Mouse (Mus musculus) layer of hippocampus, adult 11-12 months (tissue): ENCODE measurements around the gene Pck1.

Experiments
- DNase-seq: peaks from one replicate; pipeline ENCODE4 v3.0.0; 2022; ENCODE audit warnings: low spot score

The Pck1 gene

DNA sequence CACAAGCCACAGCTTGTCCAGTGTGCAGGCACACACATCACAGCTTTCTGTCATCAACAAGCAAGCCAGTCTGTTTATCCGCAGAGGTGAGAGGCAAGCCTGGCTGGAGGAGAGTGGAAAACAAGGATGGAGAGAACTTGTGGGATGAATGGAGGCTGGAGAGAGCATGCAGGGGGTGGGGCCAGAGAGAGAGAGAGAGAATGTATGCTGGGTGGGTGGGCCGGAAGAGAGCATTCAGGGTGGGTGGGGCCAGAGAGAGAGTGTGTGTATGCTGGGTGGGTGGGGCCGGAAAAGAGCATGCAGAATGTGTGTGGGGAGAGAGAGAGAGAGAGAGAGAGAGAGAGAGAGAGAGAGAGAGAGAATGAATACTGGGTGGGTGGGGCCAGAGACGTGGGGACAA is 51.8 kb downstream of the Pck1 start:
- DNase-seq = no peak

DNA sequence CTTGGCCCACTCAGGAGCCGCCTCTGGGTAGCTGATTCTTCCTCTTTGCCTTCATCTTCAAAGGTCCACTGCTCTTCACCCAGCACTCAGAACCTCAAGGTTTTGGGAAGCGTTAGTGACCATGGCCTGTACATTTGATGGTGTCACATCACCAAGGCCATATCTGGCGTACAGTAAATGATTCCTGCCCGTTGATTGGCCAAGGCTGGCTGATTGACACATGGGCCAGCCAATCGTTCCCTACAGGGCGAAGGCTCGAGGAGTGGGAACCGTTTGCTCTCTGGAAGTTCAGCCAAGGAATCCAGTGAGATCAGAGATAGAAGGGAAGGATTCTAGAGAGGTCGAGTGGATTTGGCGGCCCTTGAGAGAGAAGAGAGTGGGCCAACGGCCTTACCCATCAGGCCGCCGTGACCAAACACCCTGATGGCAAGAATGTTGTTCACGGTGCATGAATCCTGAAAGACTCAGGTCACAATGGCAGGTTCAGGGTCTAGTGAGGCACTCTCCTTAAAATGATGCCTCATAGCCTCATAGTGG is 52.8 kb downstream of the Pck1 start:
- DNase-seq = no peak

DNA sequence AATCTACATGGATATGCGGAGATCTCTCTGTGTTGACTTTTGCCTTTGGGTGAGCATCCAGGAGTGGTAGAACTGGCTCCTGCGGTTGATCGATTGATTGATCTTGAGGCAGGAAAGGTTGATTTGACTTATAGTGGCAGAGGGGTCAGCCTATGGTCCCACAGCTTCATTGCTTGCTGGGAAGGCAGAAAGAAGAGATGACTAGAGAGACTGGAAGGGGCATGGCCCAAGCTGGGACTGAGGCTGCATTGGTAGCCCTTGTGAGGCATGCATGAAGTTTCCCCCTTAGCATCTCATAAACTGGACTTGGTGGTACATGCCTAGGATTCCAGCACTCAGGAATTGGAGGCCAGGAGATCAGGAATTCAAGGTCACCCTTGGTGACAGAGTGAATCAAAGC is 54.2 kb downstream of the Pck1 start:
- no peak for DNase-seq
